Mouse (Mus musculus): ENCODE measurements at regions not wholly inside any gene's neighbourhood (a gene's known extent, or its start where the extent isn't known, plus 50 kb on each side); places are given as distances from the start of the nearest gene placed in this dataset.

GRCm38 (mm10) chr1:99124796-99125195 lies 647.8 kb upstream of the Cntnap5b start:
- no peak for DNase-seq

GRCm38 (mm10) chr1:99134129-99134528 lies 638.4 kb upstream of the Cntnap5b start:
- no peak for DNase-seq

GRCm38 (mm10) chr1:99137516-99137915 lies 635.0 kb upstream of the Cntnap5b start:
- DNase-seq, result peak; percentile 1

GRCm38 (mm10) chr1:99160620-99161019 lies 611.9 kb upstream of the Cntnap5b start:
- no peak for DNase-seq

Measured in kidney, adult 11 months (tissue).